Mouse (Mus musculus): ENCODE results near the gene Olfr816. TPM values are rescaled to one million over a fixed set of nuclear protein-coding genes. Genes with fewer than 3 reads are reported as not detected.
"Not testable (repeated sequence)": the region's sequence is repeated elsewhere in the genome, so short reads cannot be mapped to it uniquely, and the experiment has no call there.

Olfr816 gene
- not detected for total RNA-seq (2022)

GRCm38 (mm10) chr10:129915497-129915896 is at the start of gene Olfr816:
Gene Olfr816 (minus strand): TSS chr10:129915597.
- DNase-seq: no peak

DNA sequence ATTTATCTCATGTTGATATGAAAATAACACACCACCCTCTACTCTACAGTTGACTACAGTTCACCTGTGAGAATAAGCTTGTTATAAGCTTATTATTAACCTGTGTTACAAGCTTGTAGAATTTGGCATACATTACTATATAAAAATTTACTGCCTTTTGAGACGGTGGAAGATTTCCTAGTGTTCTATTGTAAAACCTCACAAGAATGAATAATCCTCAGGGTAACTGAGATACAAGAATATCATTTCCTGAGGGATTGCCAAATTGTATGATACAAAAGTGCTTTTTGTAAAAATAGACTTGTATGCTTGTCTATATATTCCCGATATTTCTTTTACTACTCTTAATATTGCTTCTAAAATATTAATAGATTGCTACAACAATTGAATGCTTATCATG is 33.6 kb upstream of the Olfr816 start, which contains the start of gene Olfr818:
TSS of gene Olfr818 (minus strand) at position 101 of the 400 bp plus-strand sequence.
- DNase-seq: no peak

DNA sequence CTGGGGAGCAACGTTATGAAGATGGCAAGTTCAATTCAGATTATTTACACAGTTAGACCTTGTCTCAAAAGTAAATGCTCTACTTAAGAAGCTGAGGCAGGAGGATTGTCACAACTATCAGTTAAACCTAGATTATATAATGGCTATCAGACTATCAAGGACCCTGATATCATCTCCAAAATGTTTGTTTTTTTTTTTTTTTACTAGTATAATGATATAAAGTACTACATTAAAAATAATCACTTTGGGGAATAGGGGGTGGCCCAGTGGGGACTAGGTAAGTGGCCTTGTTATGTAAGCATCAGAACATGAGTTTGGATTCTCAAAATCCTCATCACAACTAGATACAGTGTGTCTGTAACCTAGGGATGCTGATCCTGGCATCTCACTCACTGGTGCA is 9.6 kb downstream of the Olfr816 start, which contains the start of gene Olfr815:
TSS of gene Olfr815 (minus strand) at position 101 of the 400 bp plus-strand sequence.
- DNase-seq: not testable (repeated sequence)

DNA sequence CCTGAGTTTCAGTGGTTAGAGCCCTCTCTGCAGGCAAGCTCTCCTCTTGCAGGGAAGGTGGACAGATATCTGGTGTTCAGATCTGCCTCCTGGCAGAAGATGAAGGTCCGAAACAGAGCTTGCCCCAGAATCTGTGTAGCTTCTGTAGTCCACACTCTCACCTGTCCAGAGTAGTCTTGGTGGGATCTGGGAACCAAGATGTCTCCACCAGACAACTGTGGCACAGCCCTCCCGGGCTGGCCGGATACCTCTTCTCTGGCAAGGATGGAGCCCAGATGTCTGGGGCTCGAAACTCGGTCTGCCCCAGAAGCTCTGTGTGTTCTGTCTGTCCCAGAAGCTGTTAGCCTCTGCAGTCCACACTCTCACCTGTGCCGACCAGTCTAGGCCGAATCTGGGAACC is 29.5 kb downstream of the Olfr816 start:
- DNase-seq: no peak

- not testable (repeated sequence) for DNase-seq
Observed at GRCm38 (mm10) chr10:129885496-129885895, 29.9 kb downstream of the Olfr816 start.

GRCm38 (mm10) chr10:129879751-129880150 is 35.6 kb downstream of the Olfr816 start, which contains the start of gene Olfr814:
Gene Olfr814 (minus strand): TSS chr10:129879851.
- DNase-seq: not testable (repeated sequence)

Other genes starting within 250 kb of the Olfr816 start
- not detected for gene Olfr801, start 241.7 kb downstream of the Olfr816 start, total RNA-seq (2022)
- gene Olfr802, start 227.4 kb downstream of the Olfr816 start, total RNA-seq (2022): not detected
- not detected for gene Olfr803, start 221.3 kb downstream of the Olfr816 start, total RNA-seq (2022)
- gene Olfr804, start 212.4 kb downstream of the Olfr816 start, total RNA-seq (2022): not detected
- not detected for gene Olfr805, start 186.2 kb downstream of the Olfr816 start, total RNA-seq (2022)
- not detected for gene Olfr806, start 173.7 kb downstream of the Olfr816 start, total RNA-seq (2022)
- gene Olfr807, start 157.8 kb downstream of the Olfr816 start, total RNA-seq (2022): not detected
- not detected for gene Olfr808, start 150.1 kb downstream of the Olfr816 start, total RNA-seq (2022)
- not detected for gene Olfr809, start 141.0 kb downstream of the Olfr816 start, total RNA-seq (2022)
- gene Olfr810, start 120.7 kb downstream of the Olfr816 start, total RNA-seq (2022): not detected
- gene Olfr811, start 111.2 kb downstream of the Olfr816 start, total RNA-seq (2022): not detected
- not detected for gene Olfr812, start 69.5 kb downstream of the Olfr816 start, total RNA-seq (2022)
- not detected for gene Olfr813, start 60.2 kb downstream of the Olfr816 start, total RNA-seq (2022)
- gene Olfr814, start 35.7 kb downstream of the Olfr816 start, total RNA-seq (2022): not detected
- under 1 TPM in 1 of 4 experiments, not detected in 3; 0.32 TPM for gene Olfr815, start 9.7 kb downstream of the Olfr816 start, total RNA-seq (2022)
- not detected for gene Olfr818, start 33.5 kb upstream of the Olfr816 start, total RNA-seq (2022)
- not detected for gene Olfr819, start 51.7 kb upstream of the Olfr816 start, total RNA-seq (2022)
- gene Olfr247, start 60.5 kb upstream of the Olfr816 start, total RNA-seq (2022): not detected
- not detected for gene Gm10310, start 69.5 kb upstream of the Olfr816 start, total RNA-seq (2022)
- not detected for gene Olfr820, start 97.0 kb upstream of the Olfr816 start, total RNA-seq (2022)
- not detected for gene Olfr821, start 114.8 kb upstream of the Olfr816 start, total RNA-seq (2022)
- gene Olfr822, start 155.6 kb upstream of the Olfr816 start, total RNA-seq (2022): not detected
- gene Olfr823, start 199.8 kb upstream of the Olfr816 start, total RNA-seq (2022): not detected
- not detected for gene Olfr824, start 214.4 kb upstream of the Olfr816 start, total RNA-seq (2022)